Mouse (Mus musculus) limb, embryonic 13.5 days (tissue): Measurements from ENCODE around the gene Zfp444. TPM values are rescaled to one million over a fixed set of nuclear protein-coding genes. Genes with fewer than 3 reads are reported as not detected.
"Not testable (repeated sequence)": the region's sequence is repeated elsewhere in the genome, so short reads cannot be mapped to it uniquely, and the experiment has no call there.

Source experiments
- ATAC-seq: fragments of 200-750 bp; cut with Nextera tagmentation; 2 replicates; pipeline ENCODE4 v1.8.0; 2017; ENCODE audit warnings: low read depth, moderate number of reproducible peaks, moderate TSS enrichment; ENCODE audit not compliant: low FRiP score
- H3K27ac ChIP-seq: fragments of 300-500 bp; sonication (generic); 2 replicates; pipeline ENCODE4 v1.5.1; 2015; ENCODE audit warnings: inconsistent platforms, mild to moderate bottlenecking, moderate library complexity
- H3K27me3 ChIP-seq: fragments of 300-500 bp; sonication (generic); 2 replicates; pipeline ENCODE4 v1.6.1; 2015; ENCODE audit warnings: mild to moderate bottlenecking, inconsistent platforms
- H3K36me3 ChIP-seq: fragments of 300-500 bp; sonication (generic); 2 replicates; pipeline ENCODE4 v1.6.1; 2015; ENCODE audit warnings: inconsistent platforms, mild to moderate bottlenecking, moderate library complexity
- H3K4me1 ChIP-seq: fragments of 300-500 bp; sonication (generic); 2 replicates; pipeline ENCODE4 v1.6.1; 2015; ENCODE audit warnings: inconsistent platforms
- H3K4me2 ChIP-seq: fragments of 300-500 bp; sonication (generic); replicated peaks from 2 replicates; pipeline ENCODE4 v1.6.1; 2015; ENCODE audit warnings: inconsistent platforms, mild to moderate bottlenecking, moderate library complexity
- H3K4me3 ChIP-seq: fragments of 300-500 bp; sonication (generic); 2 replicates; pipeline ENCODE4 v1.5.1; 2015; ENCODE audit warnings: moderate library complexity, mild to moderate bottlenecking, inconsistent platforms
- H3K9ac ChIP-seq: fragments of 300-500 bp; sonication (generic); 2 replicates; pipeline ENCODE4 v1.6.1; 2015; ENCODE audit warnings: mild to moderate bottlenecking, inconsistent platforms
- H3K9me3 ChIP-seq: fragments of 300-500 bp; sonication (generic); 2 replicates; pipeline ENCODE4 v1.6.1; 2016; ENCODE audit warnings: inconsistent platforms
- WGBS: fragments of 180-500 bp; shearing (Covaris S2); methylation state at CpG from one replicate; pipeline ENCODE4 v1.1.7; 2015; 5-methylcytosine and 5-hydroxymethylcytosine counted together
- polyA plus RNA-seq: library from polyadenylated mRNA; unstranded; fragments of >200 nt; fragmentation: Nextera tagmentation; extraction: Ambion mirVana; gene quantifications from 2 replicates; pipeline ENCODE4 v1.2.1, GENCODE M21; 2015

Gene Zfp444
- polyA plus RNA-seq, 1 experiment from 2014 or later = 75.9 TPM

GRCm38 (mm10) chr7:6239787-6240186, 67.8 kb downstream of the Zfp444 start:
- H3K9me3 ChIP-seq = no peaks in the 10 kb centered on the region
- H3K4me1 ChIP-seq = peaks cover 5% of the 10 kb centered on the region; the same call in 1 of the 2 replicates
- H3K36me3 ChIP-seq = no peaks in the 10 kb centered on the region
- no peaks in the 10 kb centered on the region for H3K27me3 ChIP-seq
- 47% methylated on average over 11 of the region's 11 CpGs for WGBS
- no peak overlapping the region for H3K4me2 ChIP-seq
- ATAC-seq = no peak
- H3K4me3 ChIP-seq = no peak overlapping the region
- no peak overlapping the region for H3K27ac ChIP-seq
- no peak overlapping the region for H3K9ac ChIP-seq

- not testable (repeated sequence) for H3K4me3 ChIP-seq, H3K4me2 ChIP-seq, H3K4me1 ChIP-seq, H3K27ac ChIP-seq, ATAC-seq, H3K9me3 ChIP-seq, H3K27me3 ChIP-seq, H3K9ac ChIP-seq, H3K36me3 ChIP-seq
- 23% methylated on average over 1 of the region's 1 CpGs for WGBS
Measured at GRCm38 (mm10) chr7:6240841-6241425, 68.9 kb downstream of the Zfp444 start.

Other genes starting within 250 kb of the Zfp444 start
- not detected in 2 replicates for gene Vmn1r65, start 161.2 kb upstream of the Zfp444 start, polyA plus RNA-seq
- gene Nlrp4c, start 127.1 kb upstream of the Zfp444 start, polyA plus RNA-seq = not detected in 2 replicates
- 24.2 and 24.4 TPM in 2 replicates for gene Zfp787, start 16.2 kb upstream of the Zfp444 start, polyA plus RNA-seq
- not detected in 2 replicates for gene Galp, start 24.9 kb downstream of the Zfp444 start, polyA plus RNA-seq
- not detected in 2 replicates for gene Zscan5b, start 50.1 kb downstream of the Zfp444 start, polyA plus RNA-seq
- gene Epp13, start 80.5 kb downstream of the Zfp444 start, polyA plus RNA-seq = not detected in 2 replicates
- gene Zfp667, start 114.4 kb downstream of the Zfp444 start, polyA plus RNA-seq = 10.0 and 11.9 TPM in 2 replicates
- gene Zfp583, start 159.1 kb downstream of the Zfp444 start, polyA plus RNA-seq = 9.3 and 9.6 TPM in 2 replicates
- 3.2 and 3.3 TPM in 2 replicates for gene Gm3854, start 171.5 kb downstream of the Zfp444 start, polyA plus RNA-seq
- gene Zfp78, start 191.1 kb downstream of the Zfp444 start, polyA plus RNA-seq = 2.7 and 3.7 TPM in 2 replicates
- gene Zfp28, start 211.1 kb downstream of the Zfp444 start, polyA plus RNA-seq = 11.8 and 12.5 TPM in 2 replicates
- gene Smim17, start 226.5 kb downstream of the Zfp444 start, polyA plus RNA-seq = 0.41 TPM in 1 of 2 replicates, not detected in the other
- gene Gm20715, start 238.1 kb downstream of the Zfp444 start, polyA plus RNA-seq = not detected in 2 replicates